Mouse (Mus musculus) testis, adult 2 months (tissue): ENCODE data around the gene Wdr93. TPM values are rescaled to one million over a fixed set of nuclear protein-coding genes. Genes with fewer than 3 reads are reported as not detected.

Source experiments
- H3K27ac ChIP-seq: fragments of 200-500 bp; 2 replicates; pipeline ENCODE4 v1.5.1; 2012; ENCODE audit warnings: low read depth, low read length; ENCODE audit not compliant: control insufficient read depth, insufficient read depth
- H3K27me3 ChIP-seq: fragments of 200-500 bp; 2 replicates; pipeline ENCODE4 v1.6.1; 2012; ENCODE audit warnings: mild to moderate bottlenecking, low read length, moderate library complexity; ENCODE audit not compliant: control insufficient read depth, insufficient read depth
- H3K36me3 ChIP-seq: fragments of 200-500 bp; 2 replicates; pipeline ENCODE4 v1.6.1; 2012; ENCODE audit warnings: mild to moderate bottlenecking, low read length; ENCODE audit not compliant: control insufficient read depth, insufficient read depth
- H3K4me1 ChIP-seq: fragments of 200-500 bp; 2 replicates; pipeline ENCODE4 v1.6.1; 2012; ENCODE audit warnings: low read length; ENCODE audit not compliant: control insufficient read depth, insufficient read depth
- H3K4me3 ChIP-seq: fragments of 200-500 bp; 2 replicates; pipeline ENCODE4 v1.5.1; 2012; ENCODE audit warnings: low read depth, mild to moderate bottlenecking, low read length, moderate library complexity, mixed read lengths; ENCODE audit not compliant: control insufficient read depth
- CTCF ChIP-seq: fragments of 200-500 bp; IDR thresholded peaks from 2 replicates; pipeline ENCODE4 v1.5.1; 2012; ENCODE audit warnings: low read depth, mild to moderate bottlenecking, inconsistent platforms, low read length, moderate library complexity; ENCODE audit not compliant: control insufficient read depth, insufficient read depth, insufficient replicate concordance
- POLR2A ChIP-seq: fragments of 200-500 bp; IDR thresholded peaks from 2 replicates; pipeline ENCODE4 v1.6.1; 2012; ENCODE audit warnings: low read depth, mild to moderate bottlenecking, inconsistent platforms, low read length, moderate library complexity; ENCODE audit not compliant: control insufficient read depth
- polyA plus RNA-seq: library from polyadenylated mRNA; depleted of rRNA; stranded (reverse); fragments of >200 nt; gene quantifications from 2 replicates; pipeline ENCODE4 v1.2.3, GENCODE M21; 2012

The Wdr93 gene
- polyA plus RNA-seq, 1 experiment = 36.9 TPM

DNA sequence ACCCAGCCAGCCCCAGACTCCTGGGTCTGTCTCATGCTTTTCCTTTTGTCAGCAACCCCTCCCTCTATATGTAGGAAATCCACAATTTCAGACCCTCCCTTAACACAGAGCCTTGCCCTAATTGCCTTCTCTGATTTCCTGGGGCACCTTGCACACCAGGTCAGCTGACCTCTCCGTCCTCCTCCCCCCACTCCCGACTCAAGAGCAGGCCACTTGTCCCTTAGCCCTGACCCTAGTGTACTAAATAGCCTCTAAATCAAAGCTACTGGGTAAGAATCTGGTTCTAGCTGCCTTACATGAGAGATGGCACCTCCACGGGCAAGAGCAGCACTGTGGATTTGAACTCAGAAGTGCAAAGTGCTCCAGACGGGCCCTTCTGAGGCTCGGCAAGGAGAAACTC, 59.1 kb downstream of the Wdr93 start:
- H3K27me3 ChIP-seq = no peaks in the 10 kb centered on the region
- no peak overlapping the region for H3K27ac ChIP-seq
- H3K36me3 ChIP-seq = no peaks in the 10 kb centered on the region
- TF ChIP-seq POLR2A (no peak), CTCF (no peak)
- H3K4me3 ChIP-seq = no peak overlapping the region
- no peaks in the 10 kb centered on the region for H3K4me1 ChIP-seq

DNA sequence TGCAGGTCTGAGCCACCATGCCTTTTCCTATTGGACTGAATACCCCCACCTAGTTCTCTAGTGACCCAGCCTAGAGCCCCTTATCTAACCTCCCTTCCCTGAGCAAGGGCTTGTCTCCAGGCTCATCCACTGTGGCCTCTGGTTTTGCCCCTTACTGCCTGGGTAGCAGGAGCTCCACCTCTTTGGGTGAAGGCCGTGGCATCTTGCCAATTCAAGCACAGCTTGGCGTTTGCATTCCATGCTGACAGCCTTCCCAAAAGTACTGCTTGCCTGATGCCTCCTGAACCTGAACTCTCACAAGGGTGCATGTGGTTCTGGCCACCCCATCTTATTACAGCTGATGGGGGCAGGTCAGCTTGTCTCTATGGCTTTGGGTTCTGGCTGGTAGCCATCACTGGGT, 60.9 kb downstream of the Wdr93 start:
- H3K36me3 ChIP-seq = no peaks in the 10 kb centered on the region
- TF ChIP-seq POLR2A (no peak), CTCF (no peak)
- no peaks in the 10 kb centered on the region for H3K4me1 ChIP-seq
- H3K27me3 ChIP-seq = no peaks in the 10 kb centered on the region
- H3K27ac ChIP-seq = no peak overlapping the region
- H3K4me3 ChIP-seq = no peak overlapping the region

DNA sequence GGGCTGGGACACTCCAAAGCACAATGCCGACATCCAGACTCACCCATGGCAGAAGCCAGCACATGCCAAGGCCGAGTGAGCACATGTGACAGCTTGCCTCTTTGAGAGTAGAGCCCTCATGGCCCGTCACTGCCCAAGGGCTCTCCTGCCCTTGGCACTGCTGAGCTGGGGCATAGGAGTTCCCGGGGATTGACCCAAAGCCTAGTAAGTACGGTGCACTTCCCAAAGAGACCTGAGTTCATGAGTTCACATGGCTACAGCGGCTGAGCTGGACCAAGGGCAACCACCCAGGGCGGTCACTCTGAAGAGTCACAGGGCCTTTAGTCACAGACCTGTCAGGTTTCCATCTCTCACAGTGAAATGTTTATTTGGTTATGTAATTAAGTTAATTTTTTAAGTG, 65.6 kb downstream of the Wdr93 start:
- H3K4me1 ChIP-seq = peaks cover 10% of the 10 kb centered on the region
- H3K27ac ChIP-seq = no peak overlapping the region
- no peaks in the 10 kb centered on the region for H3K27me3 ChIP-seq
- no peaks in the 10 kb centered on the region for H3K36me3 ChIP-seq
- TF ChIP-seq CTCF (no peak), POLR2A (no peak)
- no peak overlapping the region for H3K4me3 ChIP-seq

DNA sequence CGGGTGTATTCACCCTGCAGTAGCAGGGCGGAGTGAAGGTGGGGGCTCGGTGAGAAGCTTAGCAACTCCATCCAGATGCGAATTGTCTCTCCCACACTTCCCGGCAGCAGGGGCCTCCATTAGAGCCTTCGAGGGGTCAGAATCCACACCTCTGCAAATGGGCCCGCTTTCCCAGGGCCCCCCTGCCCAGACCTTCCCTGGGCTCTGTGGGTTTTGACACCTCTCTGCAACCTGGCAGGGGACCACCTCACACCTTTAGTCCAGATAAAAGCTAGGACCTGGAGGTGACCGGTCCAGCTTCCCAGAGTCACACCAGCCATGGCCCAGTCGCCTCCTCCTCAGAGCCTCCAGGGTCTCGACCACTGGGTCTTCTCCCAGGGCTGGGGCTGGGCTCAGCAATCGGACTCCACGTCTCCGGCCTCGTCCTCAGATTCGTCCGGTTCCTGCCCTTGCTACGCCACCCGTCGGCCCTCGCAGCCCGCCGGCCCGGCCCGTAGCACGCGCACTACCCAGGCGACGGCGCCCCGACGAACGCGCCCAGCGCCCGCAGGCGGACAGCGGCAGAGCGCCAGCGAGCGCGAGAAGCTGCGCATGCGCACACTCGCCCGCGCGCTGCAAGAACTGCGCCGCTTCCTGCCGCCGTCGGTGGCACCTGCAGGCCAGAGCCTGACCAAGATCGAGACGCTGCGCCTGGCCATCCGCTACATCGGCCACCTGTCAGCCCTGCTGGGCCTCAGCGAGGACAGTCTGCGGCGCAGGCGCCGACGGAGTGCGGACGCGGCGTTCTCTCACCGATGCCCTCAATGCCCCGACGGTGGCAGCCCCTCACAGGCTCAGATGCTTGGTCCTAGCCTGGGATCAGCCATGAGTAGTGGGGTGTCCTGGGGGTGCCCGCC, 67.9 kb downstream of the Wdr93 start, which contains the start of gene Mesp2:
Gene Mesp2 (plus strand): TSS at position 117 of the 896 bp plus-strand sequence.
- Histone ChIP-seq H3K4me3 (peak within 1 kb of the TSS; percentile 85), H3K4me1 (peaks cover 10% of the 10 kb centered on the region), H3K27ac (peak within 1 kb of the TSS; percentile 10; the same call in 1 of the 2 replicates), H3K36me3 (no peaks in the 10 kb centered on the region), H3K27me3 (no peaks in the 10 kb centered on the region)
- TF ChIP-seq POLR2A (peak; percentile 57), CTCF (no peak)

DNA sequence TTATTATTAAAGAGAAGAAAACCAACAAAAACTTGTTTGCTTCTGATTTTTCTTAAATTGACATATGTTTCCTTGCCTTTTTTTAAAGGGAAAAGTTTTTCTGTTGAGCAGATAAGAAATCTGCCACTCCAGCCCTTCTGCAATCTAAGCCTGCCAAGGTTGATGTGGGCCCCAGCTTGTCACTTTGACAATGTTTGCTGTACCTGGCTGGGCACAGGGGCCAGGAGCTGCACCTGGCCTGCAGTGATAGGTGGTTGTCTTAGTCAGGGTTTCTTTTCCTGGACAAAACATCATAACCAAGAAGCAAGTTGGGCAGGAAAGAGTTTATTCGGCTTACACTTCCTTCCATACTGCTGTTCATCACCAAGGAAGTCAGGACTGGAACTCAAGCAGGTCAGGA, 70.4 kb downstream of the Wdr93 start:
- Histone ChIP-seq H3K4me1 (peaks cover 10% of the 10 kb centered on the region), H3K4me3 (no peak overlapping the region), H3K36me3 (no peaks in the 10 kb centered on the region), H3K27ac (no peak overlapping the region), H3K27me3 (no peaks in the 10 kb centered on the region)
- TF ChIP-seq CTCF (no peak), POLR2A (no peak)

DNA sequence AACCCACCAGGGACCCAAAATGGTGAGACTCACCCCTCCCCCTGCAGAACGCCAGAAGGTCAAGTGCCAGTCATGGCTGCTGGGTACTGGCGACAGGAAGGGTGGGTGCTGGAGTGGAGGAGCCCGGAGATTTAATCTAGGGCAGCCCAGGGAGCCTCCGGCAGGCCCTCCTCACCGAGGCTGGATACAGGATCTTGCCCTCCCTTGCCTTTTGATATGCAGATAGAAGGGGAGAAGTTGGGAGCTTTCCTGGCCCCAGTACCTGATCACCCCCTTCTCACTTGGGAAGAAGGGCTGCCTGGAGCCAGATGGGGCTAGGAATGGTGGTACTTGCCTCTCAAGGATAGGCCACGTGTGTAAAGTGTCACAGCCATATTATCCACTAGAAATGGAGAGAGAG, 75.4 kb downstream of the Wdr93 start:
- H3K27me3 ChIP-seq = no peaks in the 10 kb centered on the region
- peaks cover 5% of the 10 kb centered on the region for H3K4me1 ChIP-seq
- no peak overlapping the region for H3K27ac ChIP-seq
- no peak for TF ChIP-seq CTCF
- TF ChIP-seq POLR2A = no peak
- H3K36me3 ChIP-seq = no peaks in the 10 kb centered on the region
- H3K4me3 ChIP-seq = no peak overlapping the region

DNA sequence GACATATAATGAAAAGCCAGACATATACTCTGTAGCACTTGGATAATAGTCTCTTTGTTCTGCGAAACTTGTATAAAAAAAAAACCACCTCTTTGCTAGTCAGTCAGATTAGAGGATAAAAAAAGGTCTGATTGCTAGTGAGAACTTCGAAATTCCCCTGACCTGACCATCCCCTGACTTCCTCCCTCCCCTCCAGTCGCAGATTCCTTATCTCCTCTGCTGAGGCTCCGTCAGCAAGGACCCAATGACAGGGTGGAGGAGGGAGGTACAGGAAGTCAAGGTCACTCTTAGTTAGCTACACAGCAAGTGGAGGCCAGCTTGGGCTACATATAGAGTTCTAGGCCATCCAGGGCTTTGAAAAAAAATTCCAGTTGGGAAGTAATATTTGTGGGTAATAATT, 76.6 kb downstream of the Wdr93 start:
- H3K27me3 ChIP-seq = no peaks in the 10 kb centered on the region
- no peaks in the 10 kb centered on the region for H3K36me3 ChIP-seq
- no peak for TF ChIP-seq POLR2A
- no peak for TF ChIP-seq CTCF
- no peak overlapping the region for H3K27ac ChIP-seq
- H3K4me1 ChIP-seq = peaks cover 5% of the 10 kb centered on the region
- H3K4me3 ChIP-seq = no peak overlapping the region
